Mouse (Mus musculus) regulatory T cell (primary cell): ENCODE data around the gene Foxp1.

Experiments used
- in situ Hi-C: fragments of 300-600 bp; cut with MboI, MseI; formaldehyde crosslinking; loops from one replicate; pipeline ENCODE4 v1.15.1; 2025; ENCODE audit warnings: high pct_unique_total_duplicates

Gene Foxp1

GRCm38 (mm10) chr6:99485217-99485883 is 37.2 kb downstream of the Foxp1 start:
- in situ Hi-C loops: no loop called here

GRCm38 (mm10) chr6:99484884-99485216 is 37.7 kb downstream of the Foxp1 start:
- in situ Hi-C loops: no loop called here

- in situ Hi-C loops: no loop called here
Observed at GRCm38 (mm10) chr6:99484197-99484725, 38.3 kb downstream of the Foxp1 start.

- in situ Hi-C loops: no loop called here
Observed at GRCm38 (mm10) chr6:99483556-99483955, 39.0 kb downstream of the Foxp1 start.

- in situ Hi-C loops: no loop called here
Observed at GRCm38 (mm10) chr6:99481568-99481967, 41.0 kb downstream of the Foxp1 start.

GRCm38 (mm10) chr6:99478873-99479650 is 43.5 kb downstream of the Foxp1 start:
- in situ Hi-C loops: no loop called here

GRCm38 (mm10) chr6:99475040-99475439 is 47.5 kb downstream of the Foxp1 start:
- in situ Hi-C loops: no loop called here

GRCm38 (mm10) chr6:99470906-99471305 is 51.6 kb downstream of the Foxp1 start:
- in situ Hi-C loops: no loop called here

GRCm38 (mm10) chr6:99469134-99469834 is 53.2 kb downstream of the Foxp1 start:
- in situ Hi-C loops: no loop called here

- in situ Hi-C loops: no loop called here
Observed at GRCm38 (mm10) chr6:99467831-99468230, 54.7 kb downstream of the Foxp1 start.

GRCm38 (mm10) chr6:99467109-99467508 is 55.4 kb downstream of the Foxp1 start:
- in situ Hi-C loops: no loop called here

- in situ Hi-C loops: no loop called here
Observed at GRCm38 (mm10) chr6:99466354-99466753, 56.2 kb downstream of the Foxp1 start.

- in situ Hi-C loops: no loop called here
Observed at GRCm38 (mm10) chr6:99464449-99464848, 58.1 kb downstream of the Foxp1 start.

- in situ Hi-C loops: no loop called here
Observed at GRCm38 (mm10) chr6:99463906-99464305, 58.6 kb downstream of the Foxp1 start.

- in situ Hi-C loops: no loop called here
Observed at GRCm38 (mm10) chr6:99458775-99459174, 63.7 kb downstream of the Foxp1 start.

GRCm38 (mm10) chr6:99453763-99454520 is 68.6 kb downstream of the Foxp1 start:
- in situ Hi-C loops: no loop called here

GRCm38 (mm10) chr6:99452638-99453185 is 69.8 kb downstream of the Foxp1 start:
- in situ Hi-C loops: no loop called here

- in situ Hi-C loops: no loop called here
Observed at GRCm38 (mm10) chr6:99451479-99451878, 71.0 kb downstream of the Foxp1 start.

GRCm38 (mm10) chr6:99447447-99447846 is 75.1 kb downstream of the Foxp1 start:
- in situ Hi-C loops: no loop called here

- in situ Hi-C loops: no loop called here
Observed at GRCm38 (mm10) chr6:99446801-99447415, 75.6 kb downstream of the Foxp1 start.

GRCm38 (mm10) chr6:99443460-99443859 is 79.1 kb downstream of the Foxp1 start:
- in situ Hi-C loops: loop anchor here (5.0 kb wide), 1 partner anchor 79 kb away; the partner anchor contains the start of gene Foxp1
